Mouse (Mus musculus) heart, embryonic 16.5 days (tissue): ENCODE results near the gene Cop1. TPM values are rescaled to one million over a fixed set of nuclear protein-coding genes. Genes with fewer than 3 reads are reported as not detected.
"Not testable (repeated sequence)": the region's sequence is repeated elsewhere in the genome, so short reads cannot be mapped to it uniquely, and the experiment has no call there.

Experiments used
- ATAC-seq: fragments of 200-750 bp; cut with Nextera tagmentation; replicated peaks from 2 replicates; pipeline ENCODE4 v1.8.0; 2017; ENCODE audit warnings: moderate number of reproducible peaks; ENCODE audit not compliant: insufficient read depth, low FRiP score; ENCODE audit errors: extremely low read depth
- H3K27ac ChIP-seq: fragments of 300-500 bp; sonication (generic); 2 replicates; pipeline ENCODE4 v1.5.1; 2014; ENCODE audit warnings: mild to moderate bottlenecking, low read length, control low read depth, moderate library complexity
- H3K27me3 ChIP-seq: fragments of 300-500 bp; sonication (generic); 2 replicates; pipeline ENCODE4 v1.6.1; 2014; ENCODE audit warnings: low read length, mixed read lengths; ENCODE audit not compliant: control insufficient read depth, insufficient read depth
- H3K36me3 ChIP-seq: fragments of 300-500 bp; sonication (generic); 2 replicates; pipeline ENCODE4 v1.6.1; 2014; ENCODE audit not compliant: control insufficient read depth, insufficient read depth
- H3K4me1 ChIP-seq: fragments of 300-500 bp; sonication (generic); 2 replicates; pipeline ENCODE4 v1.6.1; 2014; ENCODE audit warnings: low read length, mixed read lengths; ENCODE audit not compliant: control insufficient read depth, insufficient read depth
- H3K4me2 ChIP-seq: fragments of 300-500 bp; sonication (generic); 2 replicates; pipeline ENCODE4 v1.6.1; 2014; ENCODE audit warnings: low read depth, mild to moderate bottlenecking, control low read depth, low read length
- H3K4me3 ChIP-seq: fragments of 300-500 bp; sonication (generic); 2 replicates; pipeline ENCODE4 v1.5.1; 2014; ENCODE audit warnings: mild to moderate bottlenecking, control low read depth, low read length
- H3K9ac ChIP-seq: fragments of 300-500 bp; sonication (generic); 2 replicates; pipeline ENCODE4 v1.6.1; 2014; ENCODE audit warnings: low read length, control low read depth
- H3K9me3 ChIP-seq: fragments of 300-500 bp; sonication (generic); replicated peaks from 2 replicates; pipeline ENCODE4 v1.6.1; 2016; ENCODE audit warnings: low read length; ENCODE audit not compliant: control insufficient read depth
- WGBS: fragments of 180-500 bp; shearing (Covaris S2); extraction: QIAGEN DNeasy Blood & Tissue Kit; methylation state at CpG from one replicate; pipeline ENCODE4 v1.1.7; 2014; 5-methylcytosine and 5-hydroxymethylcytosine counted together
- polyA plus RNA-seq: library from polyadenylated mRNA; unstranded; fragments of >200 nt; fragmentation: Nextera tagmentation; extraction: Ambion mirVana; gene quantifications from 2 replicates; pipeline ENCODE4 v1.2.1, GENCODE M21; 2015

The Cop1 gene
- 7.9 and 15.9 TPM in 2 replicates for polyA plus RNA-seq

GRCm38 (mm10) chr1:159231781-159232571 lies at the start of gene Cop1:
Gene Cop1, plus strand, starts transcription at chr1:159232320.
- under 1% methylated on average over 76 of the region's 97 CpGs for WGBS
- H3K9ac ChIP-seq = peak within 1 kb of the TSS; percentile 88
- not testable (repeated sequence) for H3K36me3 ChIP-seq

GRCm38 (mm10) chr1:159186741-159187140 lies 45.4 kb upstream of the Cop1 start:
- Histone ChIP-seq H3K4me2 (no peak overlapping the region), H3K4me1 (no peaks in the 10 kb centered on the region), H3K4me3 (no peak overlapping the region), H3K36me3 (no peaks in the 10 kb centered on the region), H3K9ac (no peak overlapping the region), H3K27me3 (no peaks in the 10 kb centered on the region), H3K9me3 (no peaks in the 10 kb centered on the region), H3K27ac (no peak overlapping the region)
- 52% methylated on average over 3 of the region's 3 CpGs for WGBS
- ATAC-seq = no peak

More at GRCm38 (mm10) chr1:159231781-159232571, at the start of gene Cop1:
- Histone ChIP-seq H3K4me1 (peaks cover 27% of the 10 kb centered on the region), H3K27ac (peak within 1 kb of the TSS; percentile 89), H3K4me2 (peak within 1 kb of the TSS; percentile 81), H3K4me3 (peak within 1 kb of the TSS; percentile 80)
- H3K27me3 ChIP-seq, H3K9me3 ChIP-seq: not testable (repeated sequence)
- peak; percentile 97 for ATAC-seq

- 69% methylated on average over 3 of the region's 3 CpGs for WGBS
- no peaks in the 10 kb centered on the region for H3K36me3 ChIP-seq
- no peak overlapping the region for H3K27ac ChIP-seq
- H3K4me1 ChIP-seq = no peaks in the 10 kb centered on the region
- no peaks in the 10 kb centered on the region for H3K9me3 ChIP-seq
- no peaks in the 10 kb centered on the region for H3K27me3 ChIP-seq
- no peak for ATAC-seq
- no peak overlapping the region for H3K4me2 ChIP-seq
- no peak overlapping the region for H3K4me3 ChIP-seq
- H3K9ac ChIP-seq = no peak overlapping the region
Observed at GRCm38 (mm10) chr1:159198603-159199002, 33.5 kb upstream of the Cop1 start.

GRCm38 (mm10) chr1:159199606-159200005 lies 32.5 kb upstream of the Cop1 start:
- WGBS = 68% methylated on average over 3 of the region's 3 CpGs
- no peaks in the 10 kb centered on the region for H3K27me3 ChIP-seq
- H3K27ac ChIP-seq = no peak overlapping the region
- H3K9ac ChIP-seq = no peak overlapping the region
- no peaks in the 10 kb centered on the region for H3K9me3 ChIP-seq
- no peaks in the 10 kb centered on the region for H3K36me3 ChIP-seq
- no peak overlapping the region for H3K4me3 ChIP-seq
- ATAC-seq = no peak
- no peak overlapping the region for H3K4me2 ChIP-seq
- no peaks in the 10 kb centered on the region for H3K4me1 ChIP-seq

- H3K36me3 ChIP-seq = no peaks in the 10 kb centered on the region
- no peak overlapping the region for H3K9ac ChIP-seq
- H3K27ac ChIP-seq = no peak overlapping the region
- no peak overlapping the region for H3K4me2 ChIP-seq
- no peaks in the 10 kb centered on the region for H3K9me3 ChIP-seq
- ATAC-seq = no peak
- no peaks in the 10 kb centered on the region for H3K27me3 ChIP-seq
- no peaks in the 10 kb centered on the region for H3K4me1 ChIP-seq
- H3K4me3 ChIP-seq = no peak overlapping the region
Observed at GRCm38 (mm10) chr1:159201220-159201619, 30.9 kb upstream of the Cop1 start.

- no peaks in the 10 kb centered on the region for H3K9me3 ChIP-seq
- no peaks in the 10 kb centered on the region for H3K4me1 ChIP-seq
- H3K36me3 ChIP-seq = no peaks in the 10 kb centered on the region
- H3K27ac ChIP-seq = no peak overlapping the region
- H3K4me2 ChIP-seq = no peak overlapping the region
- H3K27me3 ChIP-seq = no peaks in the 10 kb centered on the region
- no peak overlapping the region for H3K4me3 ChIP-seq
- ATAC-seq = no peak
- no peak overlapping the region for H3K9ac ChIP-seq
- 69% methylated on average over 4 of the region's 4 CpGs for WGBS
Observed at GRCm38 (mm10) chr1:159211711-159212110, 20.4 kb upstream of the Cop1 start.

- no peak overlapping the region for H3K27ac ChIP-seq
- no peaks in the 10 kb centered on the region for H3K36me3 ChIP-seq
- 84% methylated on average over 4 of the region's 4 CpGs for WGBS
- H3K9me3 ChIP-seq = no peaks in the 10 kb centered on the region
- no peaks in the 10 kb centered on the region for H3K4me1 ChIP-seq
- H3K4me3 ChIP-seq = no peak overlapping the region
- ATAC-seq = no peak
- H3K9ac ChIP-seq = no peak overlapping the region
- no peak overlapping the region for H3K4me2 ChIP-seq
- H3K27me3 ChIP-seq = no peaks in the 10 kb centered on the region
Observed at GRCm38 (mm10) chr1:159217437-159217836, 14.7 kb upstream of the Cop1 start.

GRCm38 (mm10) chr1:159222046-159222445 lies 10.1 kb upstream of the Cop1 start:
- no peak overlapping the region for H3K27ac ChIP-seq
- H3K36me3 ChIP-seq = no peaks in the 10 kb centered on the region
- no peak overlapping the region for H3K9ac ChIP-seq
- H3K27me3 ChIP-seq = no peaks in the 10 kb centered on the region
- H3K9me3 ChIP-seq = no peaks in the 10 kb centered on the region
- ATAC-seq = no peak
- H3K4me3 ChIP-seq = no peak overlapping the region
- H3K4me1 ChIP-seq = no peaks in the 10 kb centered on the region
- WGBS = 68% methylated on average over 2 of the region's 2 CpGs
- H3K4me2 ChIP-seq = no peak overlapping the region

GRCm38 (mm10) chr1:159225064-159225824 lies 6.9 kb upstream of the Cop1 start:
- Histone ChIP-seq H3K4me2 (no peak overlapping the region), H3K9ac (no peak overlapping the region), H3K4me3 (no peak overlapping the region), H3K9me3 (no peaks in the 10 kb centered on the region), H3K36me3 (no peaks in the 10 kb centered on the region), H3K27me3 (no peaks in the 10 kb centered on the region), H3K4me1 (0 out of 2 replicates have a peak, but pooled peaks cover 2% of the 10 kb centered on the region), H3K27ac (no peak overlapping the region)
- ATAC-seq = no peak
- WGBS = 51% methylated on average over 8 of the region's 8 CpGs
